Mouse (Mus musculus): ENCODE measurements around the gene Atxn7l3.

DNA sequence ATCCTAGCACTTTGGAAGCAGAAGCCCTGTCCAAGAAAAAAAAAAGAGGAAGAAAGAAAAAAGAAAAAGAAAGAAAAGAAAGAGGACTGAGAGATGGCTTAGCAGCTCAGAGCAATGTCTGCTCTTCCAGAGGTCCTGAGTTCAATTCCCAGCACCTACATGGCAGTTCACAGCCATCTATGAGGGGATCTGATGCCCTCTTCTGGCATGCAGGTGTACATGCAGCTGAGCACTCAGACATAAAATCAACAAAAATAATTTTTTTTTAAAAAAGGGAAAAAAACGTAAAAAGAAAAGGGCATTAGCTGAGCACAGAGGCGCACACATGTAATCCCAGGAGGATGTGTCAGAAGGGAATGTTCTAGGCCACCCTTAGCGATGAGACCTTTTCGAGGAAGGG is 49.6 kb downstream of the Atxn7l3 start:
- TF ChIP-seq GATA1 (IDR thresholded peaks at IDR 0.05; ENCODE audit: borderline replicate concordance, low read length) (no peak), FLI1 (IDR thresholded peaks at IDR 0.05; ENCODE audit: low read length) (no peak)

Data from megakaryocyte, embryonic 14.5 days (primary cell).